Mouse (Mus musculus) neural tube, embryonic 10.5 days (tissue): Measurements from ENCODE around the gene Cbx8.

ENCODE experiments used
- DNase-seq: peaks from one replicate; pipeline ENCODE4 v3.0.0-alpha.2; 2017; ENCODE audit warnings: low spot score; ENCODE audit errors: extremely low spot score

Gene Cbx8

DNA sequence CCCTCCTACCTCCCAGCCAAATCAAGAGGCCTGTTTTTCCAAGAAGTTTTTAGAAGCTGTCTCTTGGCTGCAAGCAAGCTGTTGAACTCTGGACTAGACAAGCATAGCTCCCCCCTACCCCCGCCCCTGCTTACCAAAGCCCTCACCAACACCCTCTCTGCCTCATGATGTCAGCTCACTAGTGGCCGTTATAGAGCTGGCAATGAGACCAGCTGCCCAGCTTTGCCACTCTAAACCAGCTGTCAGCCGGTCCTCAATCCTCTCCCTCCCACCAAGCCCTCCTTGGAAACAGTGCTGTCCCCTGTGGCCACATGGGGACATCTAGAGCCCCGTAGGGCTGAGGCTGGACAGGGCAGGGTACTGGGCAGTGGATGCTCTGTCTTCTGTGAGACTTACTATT is 45.3 kb downstream of the Cbx8 start:
- DNase-seq, result no peak

GRCm38 (mm10) chr11:118992781-118993180 is 48.0 kb downstream of the Cbx8 start:
- no peak for DNase-seq

GRCm38 (mm10) chr11:118987999-118988398 is 52.8 kb downstream of the Cbx8 start, which contains the start of gene Enpp7:
Gene Enpp7, plus strand, starts transcription at chr11:118988188.
- DNase-seq, result no peak
